Mouse (Mus musculus): ENCODE results near the gene Aurkaip1. TPM values are rescaled to one million over a fixed set of nuclear protein-coding genes. Genes with fewer than 3 reads are reported as not detected.

The Aurkaip1 gene
- polyA plus RNA-seq, 1 experiment from 2014 or later: 121 TPM

DNA sequence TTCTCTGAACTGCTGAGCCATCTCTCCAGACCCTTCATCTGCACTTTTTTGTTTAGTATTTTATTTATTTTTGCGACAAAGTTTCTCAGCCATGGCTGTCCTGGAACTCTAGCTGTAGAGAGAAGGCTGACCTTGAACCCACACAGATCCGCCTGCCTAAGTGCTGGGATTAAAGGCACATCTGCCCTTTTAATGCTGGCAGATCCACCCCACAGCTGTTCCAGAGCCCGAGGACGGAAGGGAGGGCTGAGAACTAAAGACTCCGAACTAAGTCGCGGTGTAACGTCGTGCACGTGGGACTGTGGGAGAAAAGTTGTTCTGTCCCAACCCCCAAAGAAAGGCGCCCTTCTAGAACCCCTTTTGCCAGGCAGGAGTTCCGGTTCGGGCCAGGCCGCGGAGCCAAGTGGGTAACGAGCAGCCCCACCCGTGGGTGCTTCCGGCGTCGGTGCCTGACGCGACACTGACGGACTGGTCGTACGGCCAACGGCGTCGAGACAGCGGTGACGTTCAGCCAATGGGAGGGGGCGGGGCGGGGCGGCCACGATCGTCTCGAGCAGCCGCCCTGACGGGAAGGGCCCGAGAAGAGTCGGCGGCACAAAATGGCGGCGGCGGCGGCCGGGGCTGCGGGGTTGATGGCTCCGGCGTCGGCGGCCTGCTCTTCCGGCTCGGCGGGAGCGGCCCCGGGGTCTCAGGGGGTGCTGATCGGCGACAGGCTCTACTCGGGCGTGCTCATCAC is 19.0 kb upstream of the Aurkaip1 start, which contains the start of gene Ccnl2:
Gene Ccnl2 (plus strand): TSS at position 561 of the 736 bp plus-strand sequence.
- Histone ChIP-seq H3K9me3 (replicated peaks; ENCODE audit: control insufficient read depth, low read length) (no peaks in the 10 kb centered on the region), H3K27me3 (ENCODE audit: control insufficient read depth, insufficient read depth, low read length) (no peaks in the 10 kb centered on the region), H3K4me2 (ENCODE audit: low read depth, low read length) (peak within 1 kb of the TSS; percentile 72), H3K4me1 (ENCODE audit: control insufficient read depth, insufficient read depth, low read length) (no peaks in the 10 kb centered on the region; the same call in none of the 2 replicates), H3K9ac (replicated peaks; ENCODE audit: low read length) (peak within 1 kb of the TSS; percentile 99), H3K36me3 (replicated peaks; ENCODE audit: control insufficient read depth, insufficient read depth, low read depth, low read length) (peaks cover 14% of the 10 kb centered on the region), H3K4me3 (ENCODE audit: low read depth, low read length) (peak within 1 kb of the TSS; percentile 99), H3K27ac (replicated peaks; ENCODE audit: low read depth, low read length) (peak within 1 kb of the TSS; percentile 67)
- ATAC-seq (replicated peaks; ENCODE audit: insufficient number of reproducible peaks, low FRiP score, low TSS enrichment, low read depth) (peak; percentile 97), DNase-seq (ENCODE audit: low spot score) (peak; percentile 97)
- under 1% methylated on average over 60 of the region's 60 CpGs for WGBS

DNA sequence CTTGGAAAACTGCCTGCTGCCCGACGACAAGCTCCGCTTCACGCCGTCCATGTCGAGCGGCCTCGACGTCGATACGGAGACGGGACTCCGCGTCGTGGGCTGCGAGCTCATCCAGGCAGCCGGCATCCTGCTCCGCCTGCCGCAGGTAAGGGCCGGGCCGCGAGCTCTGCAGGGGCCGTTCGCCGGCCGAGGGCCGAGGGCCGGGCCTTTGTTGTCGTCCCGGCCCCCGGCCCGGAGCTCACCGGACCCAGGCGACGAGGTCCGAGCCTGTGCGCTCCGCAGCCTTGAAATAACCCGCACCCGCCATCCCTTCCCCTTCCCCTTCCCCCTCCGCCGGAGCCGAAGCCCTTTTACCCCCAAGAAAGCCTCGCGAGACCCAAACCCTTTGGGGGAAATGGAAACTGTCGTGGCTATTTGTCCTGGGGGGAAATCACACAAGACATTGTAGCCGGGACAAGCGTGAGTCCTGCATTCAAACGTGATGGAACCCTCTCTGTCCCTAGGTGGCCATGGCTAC is 18.3 kb upstream of the Aurkaip1 start:
- Histone ChIP-seq H3K4me2 (ENCODE audit: low read depth, low read length) (peak overlapping the region; percentile 72), H3K9me3 (replicated peaks; ENCODE audit: control insufficient read depth, low read length) (no peaks in the 10 kb centered on the region), H3K27ac (replicated peaks; ENCODE audit: low read depth, low read length) (peak overlapping the region; percentile 67), H3K36me3 (replicated peaks; ENCODE audit: control insufficient read depth, insufficient read depth, low read depth, low read length) (peaks cover 14% of the 10 kb centered on the region), H3K4me1 (ENCODE audit: control insufficient read depth, insufficient read depth, low read length) (no peaks in the 10 kb centered on the region; the same call in none of the 2 replicates), H3K27me3 (ENCODE audit: control insufficient read depth, insufficient read depth, low read length) (no peaks in the 10 kb centered on the region), H3K4me3 (ENCODE audit: low read depth, low read length) (peak overlapping the region; percentile 99), H3K9ac (replicated peaks; ENCODE audit: low read length) (peak overlapping the region; percentile 99)
- peak; percentile 40 for DNase-seq (ENCODE audit: low spot score)
- WGBS: under 1% methylated on average over 49 of the region's 49 CpGs
- ATAC-seq (replicated peaks; ENCODE audit: insufficient number of reproducible peaks, low FRiP score, low TSS enrichment, low read depth): peak; percentile 44

DNA sequence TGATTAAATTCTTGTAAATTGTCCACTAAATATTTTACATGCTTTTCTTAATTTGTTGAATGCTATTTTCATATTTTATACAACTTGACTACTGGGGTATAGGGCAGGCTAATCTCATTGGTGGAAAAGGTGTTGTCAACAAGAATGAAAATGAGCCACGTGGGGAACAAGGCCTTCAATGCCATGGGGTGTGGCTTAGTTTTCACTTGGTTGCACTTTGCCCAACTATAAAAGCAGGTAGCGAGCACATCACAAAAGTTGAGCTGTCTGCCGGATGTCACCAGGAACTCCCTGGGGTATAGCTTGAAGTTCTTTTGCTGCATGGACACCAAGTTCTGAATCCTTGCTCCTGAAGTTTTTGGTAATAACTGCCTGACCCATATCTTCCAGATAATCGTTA is 13.5 kb upstream of the Aurkaip1 start:
- H3K36me3 ChIP-seq (replicated peaks; ENCODE audit: control insufficient read depth, insufficient read depth, low read depth, low read length): peaks cover 28% of the 10 kb centered on the region
- 88% methylated on average over 4 of the region's 4 CpGs for WGBS

DNA sequence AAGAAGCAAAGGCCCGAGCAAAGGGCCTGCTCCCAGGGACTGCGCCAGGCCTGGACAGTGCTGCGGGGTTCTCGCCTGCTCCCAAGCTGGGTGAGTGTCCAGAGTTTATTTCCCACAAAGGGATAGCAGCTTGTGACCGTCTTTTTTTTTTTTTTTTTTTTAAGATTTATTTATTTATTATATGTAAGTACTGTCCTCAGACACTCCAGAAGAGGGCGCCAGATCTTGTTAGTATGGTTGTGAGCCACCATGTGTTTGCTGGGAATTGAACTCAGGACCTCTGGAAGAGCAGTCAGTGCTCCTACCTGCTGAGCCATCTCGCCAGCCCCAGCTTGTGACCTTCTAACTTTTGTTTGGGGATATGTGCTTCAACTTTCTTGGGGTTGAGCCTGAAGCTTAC is 10.0 kb upstream of the Aurkaip1 start:
- Histone ChIP-seq H3K36me3 (replicated peaks; ENCODE audit: control insufficient read depth, insufficient read depth, low read depth, low read length) (peaks cover 33% of the 10 kb centered on the region), H3K27me3 (ENCODE audit: control insufficient read depth, insufficient read depth, low read length) (no peaks in the 10 kb centered on the region), H3K27ac (replicated peaks; ENCODE audit: low read depth, low read length) (no peak overlapping the region), H3K4me1 (ENCODE audit: control insufficient read depth, insufficient read depth, low read length) (no peaks in the 10 kb centered on the region), H3K4me2 (ENCODE audit: low read depth, low read length) (no peak overlapping the region), H3K9ac (replicated peaks; ENCODE audit: low read length) (no peak overlapping the region), H3K4me3 (ENCODE audit: low read depth, low read length) (no peak overlapping the region), H3K9me3 (replicated peaks; ENCODE audit: control insufficient read depth, low read length) (no peaks in the 10 kb centered on the region)
- ATAC-seq (replicated peaks; ENCODE audit: insufficient number of reproducible peaks, low FRiP score, low TSS enrichment, low read depth) (no peak), DNase-seq (ENCODE audit: low spot score) (peak; percentile 49)
- WGBS: 80% methylated on average over 7 of the region's 7 CpGs

More for the DNA sequence above, 13.5 kb upstream of the Aurkaip1 start:
- H3K27ac ChIP-seq (replicated peaks; ENCODE audit: low read depth, low read length): no peak overlapping the region
- H3K4me3 ChIP-seq (ENCODE audit: low read depth, low read length): no peak overlapping the region
- ATAC-seq (replicated peaks; ENCODE audit: insufficient number of reproducible peaks, low FRiP score, low TSS enrichment, low read depth): no peak
- no peak for DNase-seq (ENCODE audit: low spot score)
- no peaks in the 10 kb centered on the region for H3K9me3 ChIP-seq (replicated peaks; ENCODE audit: control insufficient read depth, low read length)
- no peaks in the 10 kb centered on the region; the same call in none of the 2 replicates for H3K4me1 ChIP-seq (ENCODE audit: control insufficient read depth, insufficient read depth, low read length)
- no peak overlapping the region for H3K4me2 ChIP-seq (ENCODE audit: low read depth, low read length)
- no peak overlapping the region for H3K9ac ChIP-seq (replicated peaks; ENCODE audit: low read length)
- H3K27me3 ChIP-seq (ENCODE audit: control insufficient read depth, insufficient read depth, low read length): no peaks in the 10 kb centered on the region

DNA sequence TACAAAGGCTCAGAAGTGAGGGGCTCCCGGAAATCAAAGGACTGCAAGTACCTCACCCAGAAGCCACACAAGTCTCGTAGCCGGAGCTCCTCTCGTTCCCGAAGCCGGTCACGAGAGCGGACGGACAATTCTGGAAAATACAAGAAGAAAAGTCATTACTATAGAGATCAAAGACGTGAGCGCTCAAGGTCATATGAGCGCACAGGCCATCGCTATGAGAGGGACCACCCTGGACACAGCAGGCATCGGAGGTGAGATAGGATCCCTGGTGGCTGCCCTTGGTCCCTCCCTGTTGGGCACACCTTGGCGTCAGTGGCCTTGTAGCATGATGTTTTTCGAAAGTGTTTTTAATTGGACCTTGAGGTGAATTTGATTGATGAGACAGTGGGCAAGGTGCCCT is 7.6 kb upstream of the Aurkaip1 start:
- no peak overlapping the region for H3K4me2 ChIP-seq (ENCODE audit: low read depth, low read length)
- H3K9me3 ChIP-seq (replicated peaks; ENCODE audit: control insufficient read depth, low read length): no peaks in the 10 kb centered on the region
- 95% methylated on average over 16 of the region's 16 CpGs for WGBS
- H3K9ac ChIP-seq (replicated peaks; ENCODE audit: low read length): no peak overlapping the region
- H3K4me3 ChIP-seq (ENCODE audit: low read depth, low read length): no peak overlapping the region
- peaks cover 30% of the 10 kb centered on the region for H3K36me3 ChIP-seq (replicated peaks; ENCODE audit: control insufficient read depth, insufficient read depth, low read depth, low read length)
- H3K4me1 ChIP-seq (ENCODE audit: control insufficient read depth, insufficient read depth, low read length): no peaks in the 10 kb centered on the region
- ATAC-seq (replicated peaks; ENCODE audit: insufficient number of reproducible peaks, low FRiP score, low TSS enrichment, low read depth): 0 out of 2 replicates have a peak, but pooled peaks have one; percentile 37
- H3K27ac ChIP-seq (replicated peaks; ENCODE audit: low read depth, low read length): no peak overlapping the region
- H3K27me3 ChIP-seq (ENCODE audit: control insufficient read depth, insufficient read depth, low read length): no peaks in the 10 kb centered on the region
- DNase-seq (ENCODE audit: low spot score): no peak

DNA sequence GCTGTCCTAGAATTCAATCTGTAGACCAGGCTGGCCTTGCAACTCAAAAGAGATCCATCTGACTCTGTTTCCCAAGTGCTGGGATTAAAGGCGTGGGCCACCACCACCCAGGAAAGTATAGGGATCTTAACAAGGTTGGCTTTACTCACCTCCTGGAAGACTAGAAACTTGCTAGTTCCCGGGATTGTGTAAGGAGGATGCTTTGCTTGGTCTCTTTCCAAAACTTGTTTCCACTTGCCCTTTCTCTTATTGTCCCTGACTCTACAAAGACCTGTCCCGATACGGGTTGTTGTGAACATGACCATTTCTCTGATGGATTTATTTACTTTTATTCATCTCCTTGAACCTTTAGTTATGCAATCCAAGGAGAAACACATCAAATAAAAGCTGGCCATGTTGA is 1.2 kb upstream of the Aurkaip1 start:
- no peaks in the 10 kb centered on the region for H3K9me3 ChIP-seq (replicated peaks; ENCODE audit: control insufficient read depth, low read length)
- WGBS: 90% methylated on average over 4 of the region's 4 CpGs
- peaks cover 7% of the 10 kb centered on the region for H3K36me3 ChIP-seq (replicated peaks; ENCODE audit: control insufficient read depth, insufficient read depth, low read depth, low read length)

DNA sequence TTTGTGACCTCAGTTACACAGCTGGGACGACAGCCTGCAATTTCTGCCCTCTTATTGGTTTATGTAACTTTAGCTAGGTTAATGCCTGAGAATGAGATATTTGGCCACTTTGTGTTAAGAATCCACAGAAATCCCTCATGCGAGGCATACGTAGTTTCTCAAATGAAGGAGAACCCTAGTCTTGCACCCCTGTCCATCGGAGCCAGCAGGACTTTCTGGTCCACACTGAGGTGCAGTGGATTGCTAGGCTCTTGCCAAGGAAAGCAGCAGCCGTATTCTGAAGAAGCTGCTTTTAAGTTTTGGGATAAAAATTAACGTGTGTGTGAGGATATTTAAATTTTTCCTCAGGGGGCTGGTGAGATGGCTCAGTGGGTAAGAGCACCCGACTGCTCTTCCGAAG is 476 bp upstream of the Aurkaip1 start:
- ATAC-seq (replicated peaks; ENCODE audit: insufficient number of reproducible peaks, low FRiP score, low TSS enrichment, low read depth) (no peak), DNase-seq (ENCODE audit: low spot score) (no peak)
- Histone ChIP-seq H3K4me2 (ENCODE audit: low read depth, low read length) (no peak overlapping the region), H3K4me1 (ENCODE audit: control insufficient read depth, insufficient read depth, low read length) (peaks cover 5% of the 10 kb centered on the region), H3K27ac (replicated peaks; ENCODE audit: low read depth, low read length) (no peak overlapping the region), H3K36me3 (replicated peaks; ENCODE audit: control insufficient read depth, insufficient read depth, low read depth, low read length) (peaks cover 3% of the 10 kb centered on the region; the same call in 1 of the 2 replicates), H3K4me3 (ENCODE audit: low read depth, low read length) (peak overlapping the region; percentile 82; the same call in 1 of the 2 replicates), H3K9me3 (replicated peaks; ENCODE audit: control insufficient read depth, low read length) (no peaks in the 10 kb centered on the region), H3K27me3 (ENCODE audit: control insufficient read depth, insufficient read depth, low read length) (no peaks in the 10 kb centered on the region), H3K9ac (replicated peaks; ENCODE audit: low read length) (no peak overlapping the region)
- WGBS: 57% methylated on average over 8 of the region's 8 CpGs

More for the DNA sequence above, 1.2 kb upstream of the Aurkaip1 start:
- ATAC-seq (replicated peaks; ENCODE audit: insufficient number of reproducible peaks, low FRiP score, low TSS enrichment, low read depth): no peak
- H3K4me1 ChIP-seq (ENCODE audit: control insufficient read depth, insufficient read depth, low read length): peaks cover 5% of the 10 kb centered on the region
- no peak overlapping the region for H3K4me3 ChIP-seq (ENCODE audit: low read depth, low read length)
- no peak overlapping the region for H3K4me2 ChIP-seq (ENCODE audit: low read depth, low read length)
- no peaks in the 10 kb centered on the region for H3K27me3 ChIP-seq (ENCODE audit: control insufficient read depth, insufficient read depth, low read length)
- H3K27ac ChIP-seq (replicated peaks; ENCODE audit: low read depth, low read length): no peak overlapping the region
- H3K9ac ChIP-seq (replicated peaks; ENCODE audit: low read length): no peak overlapping the region
- DNase-seq (ENCODE audit: low spot score): no peak

DNA sequence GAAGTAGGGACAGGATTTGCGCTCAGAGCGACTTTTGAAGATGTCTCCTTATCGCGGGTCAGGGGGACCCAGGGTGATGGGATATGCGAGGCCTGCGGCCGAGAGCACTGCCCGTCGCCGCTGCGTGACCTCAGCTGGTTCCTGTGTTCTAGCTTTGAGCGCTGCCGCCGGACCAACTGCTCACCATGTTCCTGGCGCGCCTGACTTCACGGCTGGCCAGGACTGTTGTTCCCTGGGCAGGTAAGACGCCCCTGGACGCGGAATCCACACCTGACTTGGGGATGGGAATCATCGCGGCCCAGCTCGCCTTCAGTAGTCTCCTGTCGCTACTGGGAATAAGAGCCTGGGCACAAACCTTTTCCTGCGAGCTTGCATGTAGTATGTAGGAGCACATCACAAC is 759 bp downstream of the Aurkaip1 start:
- no peaks in the 10 kb centered on the region for H3K9me3 ChIP-seq (replicated peaks; ENCODE audit: control insufficient read depth, low read length)
- DNase-seq (ENCODE audit: low spot score) (no peak), ATAC-seq (replicated peaks; ENCODE audit: insufficient number of reproducible peaks, low FRiP score, low TSS enrichment, low read depth) (0 out of 2 replicates have a peak, but pooled peaks have one; percentile 0)
- H3K36me3 ChIP-seq (replicated peaks; ENCODE audit: control insufficient read depth, insufficient read depth, low read depth, low read length): peaks cover 3% of the 10 kb centered on the region; the same call in 1 of the 2 replicates
- 2% methylated on average over 25 of the region's 25 CpGs for WGBS
- no peaks in the 10 kb centered on the region for H3K27me3 ChIP-seq (ENCODE audit: control insufficient read depth, insufficient read depth, low read length)
- H3K27ac ChIP-seq (replicated peaks; ENCODE audit: low read depth, low read length): peak overlapping the region; percentile 81; the same call in 1 of the 2 replicates
- H3K4me2 ChIP-seq (ENCODE audit: low read depth, low read length): peak overlapping the region; percentile 93
- peak overlapping the region; percentile 92 for H3K9ac ChIP-seq (replicated peaks; ENCODE audit: low read length)
- H3K4me3 ChIP-seq (ENCODE audit: low read depth, low read length): peak overlapping the region; percentile 82
- peaks cover 5% of the 10 kb centered on the region for H3K4me1 ChIP-seq (ENCODE audit: control insufficient read depth, insufficient read depth, low read length)

All from embryonic facial prominence, embryonic 11.5 days (tissue).